Mouse (Mus musculus): ENCODE results near the gene Lrrc63. TPM values are rescaled to one million over a fixed set of nuclear protein-coding genes. Genes with fewer than 3 reads are reported as not detected.

The Lrrc63 gene
- polyA plus RNA-seq (2015; fragmentation: Nextera tagmentation; extraction: Ambion mirVana): not detected in 2 replicates

- Histone ChIP-seq H3K4me3 (replicated peaks) (peak within 1 kb of the TSS; percentile 76), H3K4me2 (peak within 1 kb of the TSS; percentile 89), H3K9me3 (replicated peaks) (no peaks in the 10 kb centered on the region), H3K27me3 (peaks cover 11% of the 10 kb centered on the region; the same call in 1 of the 2 replicates), H3K9ac (peak within 1 kb of the TSS; percentile 77), H3K36me3 (no peaks in the 10 kb centered on the region), H3K27ac (peak within 1 kb of the TSS; percentile 67), H3K4me1 (replicated peaks) (peaks cover 38% of the 10 kb centered on the region)
- DNase-seq (peak; percentile 75), ATAC-seq (ENCODE audit: low read depth) (peak; percentile 97)
- under 1% methylated on average over 42 of the region's 42 CpGs for WGBS (ENCODE audit: insufficient replicate concordance)
Observed at GRCm38 (mm10) chr14:75130501-75131318, at the start of gene Lrrc63, which contains the start of gene Lcp1. Gene Lrrc63 (minus strand): TSS chr14:75130881. Gene Lcp1 (plus strand): TSS chr14:75131101.

- peaks cover 66% of the 10 kb centered on the region for H3K4me1 ChIP-seq (replicated peaks)
- WGBS (ENCODE audit: insufficient replicate concordance): 13% methylated on average over 20 of the region's 20 CpGs
- ATAC-seq (ENCODE audit: low read depth): peak; percentile 45
Observed at GRCm38 (mm10) chr14:75179255-75179963, 48.7 kb upstream of the Lrrc63 start.

GRCm38 (mm10) chr14:75178801-75179211 is 48.1 kb upstream of the Lrrc63 start:
- WGBS (ENCODE audit: insufficient replicate concordance): 7% methylated on average over 10 of the region's 10 CpGs
- no peaks in the 10 kb centered on the region for H3K9me3 ChIP-seq (replicated peaks)
- H3K9ac ChIP-seq: peak overlapping the region; percentile 76
- H3K4me2 ChIP-seq: peak overlapping the region; percentile 76
- peak overlapping the region; percentile 59 for H3K4me3 ChIP-seq (replicated peaks)
- no peaks in the 10 kb centered on the region for H3K27me3 ChIP-seq
- H3K27ac ChIP-seq: peak overlapping the region; percentile 92
- ATAC-seq (ENCODE audit: low read depth) (peak; percentile 85), DNase-seq (peak; percentile 53)
- peaks cover 60% of the 10 kb centered on the region for H3K4me1 ChIP-seq (replicated peaks)
- no peaks in the 10 kb centered on the region for H3K36me3 ChIP-seq

More at GRCm38 (mm10) chr14:75179255-75179963, 48.7 kb upstream of the Lrrc63 start:
- peak; percentile 53 for DNase-seq
- Histone ChIP-seq H3K9me3 (replicated peaks) (no peaks in the 10 kb centered on the region), H3K9ac (peak overlapping the region; percentile 76), H3K4me2 (peak overlapping the region; percentile 76), H3K36me3 (no peaks in the 10 kb centered on the region), H3K4me3 (replicated peaks) (peak overlapping the region; percentile 59), H3K27ac (peak overlapping the region; percentile 92), H3K27me3 (no peaks in the 10 kb centered on the region)

GRCm38 (mm10) chr14:75178384-75178793 is 47.7 kb upstream of the Lrrc63 start:
- Histone ChIP-seq H3K9ac (peak overlapping the region; percentile 76), H3K36me3 (no peaks in the 10 kb centered on the region), H3K4me3 (replicated peaks) (peak overlapping the region; percentile 59), H3K27me3 (0 out of 2 replicates have a peak, but pooled peaks cover 3% of the 10 kb centered on the region), H3K27ac (peak overlapping the region; percentile 92), H3K9me3 (replicated peaks) (no peaks in the 10 kb centered on the region), H3K4me2 (peak overlapping the region; percentile 76), H3K4me1 (replicated peaks) (peaks cover 59% of the 10 kb centered on the region)
- DNase-seq (peak; percentile 65), ATAC-seq (ENCODE audit: low read depth) (peak; percentile 92)
- 21% methylated on average over 14 of the region's 14 CpGs for WGBS (ENCODE audit: insufficient replicate concordance)

- DNase-seq (no peak), ATAC-seq (ENCODE audit: low read depth) (no peak)
- Histone ChIP-seq H3K27ac (peak overlapping the region; percentile 92), H3K27me3 (0 out of 2 replicates have a peak, but pooled peaks cover 3% of the 10 kb centered on the region), H3K36me3 (no peaks in the 10 kb centered on the region), H3K4me2 (0 out of 2 replicates have a peak overlapping the region, but pooled peaks have one; percentile 2), H3K4me1 (replicated peaks) (peaks cover 53% of the 10 kb centered on the region), H3K9ac (no peak overlapping the region), H3K9me3 (replicated peaks) (no peaks in the 10 kb centered on the region), H3K4me3 (replicated peaks) (peak overlapping the region; percentile 25)
- 48% methylated on average over 3 of the region's 3 CpGs for WGBS (ENCODE audit: insufficient replicate concordance)
Observed at GRCm38 (mm10) chr14:75177400-75177799, 46.7 kb upstream of the Lrrc63 start.

GRCm38 (mm10) chr14:75176425-75177045 is 45.9 kb upstream of the Lrrc63 start:
- Histone ChIP-seq H3K4me3 (replicated peaks) (peak overlapping the region; percentile 25), H3K4me1 (replicated peaks) (peaks cover 45% of the 10 kb centered on the region), H3K9me3 (replicated peaks) (no peaks in the 10 kb centered on the region), H3K27ac (peak overlapping the region; percentile 92), H3K9ac (peak overlapping the region; percentile 39; the same call in 1 of the 2 replicates), H3K27me3 (0 out of 2 replicates have a peak, but pooled peaks cover 3% of the 10 kb centered on the region), H3K4me2 (0 out of 2 replicates have a peak overlapping the region, but pooled peaks have one; percentile 26), H3K36me3 (no peaks in the 10 kb centered on the region)
- ATAC-seq (ENCODE audit: low read depth) (no peak), DNase-seq (no peak)
- 29% methylated on average over 4 of the region's 4 CpGs for WGBS (ENCODE audit: insufficient replicate concordance)

- WGBS (ENCODE audit: insufficient replicate concordance): 44% methylated on average over 7 of the region's 7 CpGs
Observed at GRCm38 (mm10) chr14:75175781-75176180, 45.1 kb upstream of the Lrrc63 start.

GRCm38 (mm10) chr14:75174731-75175555 is 44.3 kb upstream of the Lrrc63 start:
- peaks cover 36% of the 10 kb centered on the region for H3K4me1 ChIP-seq (replicated peaks)
- no peaks in the 10 kb centered on the region for H3K9me3 ChIP-seq (replicated peaks)
- H3K4me2 ChIP-seq: 0 out of 2 replicates have a peak overlapping the region, but pooled peaks have one; percentile 2
- DNase-seq (no peak), ATAC-seq (ENCODE audit: low read depth) (no peak)
- H3K27ac ChIP-seq: peak overlapping the region; percentile 2; the same call in 1 of the 2 replicates
- H3K9ac ChIP-seq: no peak overlapping the region
- no peak overlapping the region for H3K4me3 ChIP-seq (replicated peaks)
- 0 out of 2 replicates have a peak, but pooled peaks cover 8% of the 10 kb centered on the region for H3K27me3 ChIP-seq
- H3K36me3 ChIP-seq: no peaks in the 10 kb centered on the region
- WGBS (ENCODE audit: insufficient replicate concordance): 44% methylated on average over 9 of the region's 9 CpGs

More at GRCm38 (mm10) chr14:75175781-75176180, 45.1 kb upstream of the Lrrc63 start:
- H3K36me3 ChIP-seq: no peaks in the 10 kb centered on the region
- 0 out of 2 replicates have a peak, but pooled peaks cover 7% of the 10 kb centered on the region for H3K27me3 ChIP-seq
- H3K9ac ChIP-seq: no peak overlapping the region
- no peaks in the 10 kb centered on the region for H3K9me3 ChIP-seq (replicated peaks)
- H3K27ac ChIP-seq: no peak overlapping the region
- H3K4me3 ChIP-seq (replicated peaks): no peak overlapping the region
- peaks cover 38% of the 10 kb centered on the region for H3K4me1 ChIP-seq (replicated peaks)
- ATAC-seq (ENCODE audit: low read depth): no peak
- H3K4me2 ChIP-seq: no peak overlapping the region
- DNase-seq: no peak

- H3K9me3 ChIP-seq (replicated peaks): no peaks in the 10 kb centered on the region
- H3K4me2 ChIP-seq: no peak overlapping the region
- no peak overlapping the region for H3K27ac ChIP-seq
- peaks cover 32% of the 10 kb centered on the region for H3K4me1 ChIP-seq (replicated peaks)
- no peak for ATAC-seq (ENCODE audit: low read depth)
- WGBS (ENCODE audit: insufficient replicate concordance): 71% methylated on average over 8 of the region's 8 CpGs
- no peaks in the 10 kb centered on the region for H3K36me3 ChIP-seq
- no peak overlapping the region for H3K4me3 ChIP-seq (replicated peaks)
- H3K9ac ChIP-seq: no peak overlapping the region
- no peak for DNase-seq
- H3K27me3 ChIP-seq: 0 out of 2 replicates have a peak, but pooled peaks cover 8% of the 10 kb centered on the region
Observed at GRCm38 (mm10) chr14:75174296-75174695, 43.6 kb upstream of the Lrrc63 start.

- Histone ChIP-seq H3K9ac (no peak overlapping the region), H3K27ac (no peak overlapping the region), H3K4me1 (replicated peaks) (peaks cover 21% of the 10 kb centered on the region; the same call in 1 of the 2 replicates), H3K36me3 (no peaks in the 10 kb centered on the region), H3K4me2 (no peak overlapping the region), H3K27me3 (0 out of 2 replicates have a peak, but pooled peaks cover 8% of the 10 kb centered on the region), H3K4me3 (replicated peaks) (no peak overlapping the region), H3K9me3 (replicated peaks) (no peaks in the 10 kb centered on the region)
- ATAC-seq (ENCODE audit: low read depth) (no peak), DNase-seq (no peak)
- WGBS (ENCODE audit: insufficient replicate concordance): 31% methylated on average over 1 of the region's 1 CpGs
Observed at GRCm38 (mm10) chr14:75170546-75170945, 39.9 kb upstream of the Lrrc63 start.
